Mouse (Mus musculus): ENCODE results near the gene Gm5269.
A peak's percentile ranks its signal among the peaks of the same experiment; 100 is the strongest.

The Gm5269 gene

DNA sequence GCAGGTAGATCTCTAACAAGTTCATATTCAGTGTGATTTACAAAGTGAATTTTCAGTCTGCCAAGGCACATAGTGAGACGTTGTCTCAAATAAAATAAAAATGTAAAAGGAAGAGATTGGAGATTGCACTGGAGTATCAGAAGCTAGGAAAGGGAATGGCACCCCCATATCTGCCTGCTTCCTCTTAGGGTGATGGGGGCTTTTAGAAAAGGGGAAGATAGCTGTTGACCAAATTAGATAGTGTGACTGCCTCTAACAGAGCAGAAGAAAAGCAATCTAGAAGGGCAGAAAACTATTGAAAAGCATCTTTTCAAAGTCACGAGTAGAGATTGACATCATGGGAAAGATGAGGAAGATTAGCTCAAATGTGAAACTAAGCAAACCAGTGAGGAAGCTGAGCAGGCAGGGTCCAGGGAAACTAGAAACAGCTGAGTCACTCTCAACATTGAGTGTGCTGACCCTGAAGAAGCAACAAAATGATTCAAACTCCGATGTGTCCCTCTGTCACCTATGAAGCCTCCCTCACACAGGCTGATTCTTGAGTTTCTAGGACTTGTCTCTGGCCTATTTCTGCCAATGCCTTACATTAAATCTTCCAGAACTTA lies 8.7 kb downstream of the Gm5269 start:
- DNase-seq (ENCODE audit: low read depth, low spot score): no peak

- no peak for DNase-seq (ENCODE audit: low read depth, low spot score)
These were observed 12.6 kb downstream of the Gm5269 start for GRCm38 (mm10) chr1:45877463-45877862.

GRCm38 (mm10) chr1:45876450-45877198 lies 13.4 kb downstream of the Gm5269 start:
- no peak for DNase-seq (ENCODE audit: low read depth, low spot score)

DNA sequence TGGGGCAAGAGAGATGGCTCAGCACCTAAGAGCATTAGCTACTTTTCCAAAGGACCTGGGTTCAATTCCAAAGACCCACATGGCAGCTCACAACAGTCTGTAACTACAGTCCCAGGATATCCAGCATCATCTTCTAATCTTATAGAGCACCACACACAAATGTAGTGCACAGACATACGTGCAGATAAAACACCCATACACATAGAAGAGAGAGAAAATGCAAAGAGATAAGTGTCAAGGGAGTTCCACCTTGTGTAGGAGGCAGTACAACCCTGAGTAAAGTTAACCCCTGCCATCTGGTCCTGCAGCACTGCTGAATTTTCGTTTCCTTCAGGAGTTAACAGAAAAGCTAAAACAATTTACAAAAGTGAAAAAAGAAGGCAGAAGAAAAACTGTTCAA lies 14.4 kb downstream of the Gm5269 start:
- no peak for DNase-seq (ENCODE audit: low read depth, low spot score)

DNA sequence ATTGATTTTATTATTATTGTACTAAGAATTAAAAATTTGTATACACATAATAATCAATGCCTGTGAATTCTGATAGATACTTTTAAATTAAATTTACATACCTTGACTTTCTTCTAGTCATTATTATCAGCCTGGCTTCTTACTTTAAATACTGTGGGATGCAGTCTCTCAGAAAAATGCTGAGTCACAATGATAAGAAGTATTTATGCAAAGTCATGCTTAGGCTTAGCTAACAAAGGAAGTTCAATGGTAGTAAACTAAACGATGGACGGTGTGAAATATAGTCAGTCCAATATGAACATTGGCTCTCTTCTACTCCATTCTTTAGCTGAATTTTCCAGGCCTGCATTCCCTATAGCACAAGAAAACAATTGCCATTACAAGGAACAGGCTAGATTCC lies 16.8 kb downstream of the Gm5269 start:
- no peak for DNase-seq (ENCODE audit: low read depth, low spot score)

- no peak for DNase-seq (ENCODE audit: low read depth, low spot score)
These were observed 21.5 kb downstream of the Gm5269 start for GRCm38 (mm10) chr1:45868479-45869137.

DNA sequence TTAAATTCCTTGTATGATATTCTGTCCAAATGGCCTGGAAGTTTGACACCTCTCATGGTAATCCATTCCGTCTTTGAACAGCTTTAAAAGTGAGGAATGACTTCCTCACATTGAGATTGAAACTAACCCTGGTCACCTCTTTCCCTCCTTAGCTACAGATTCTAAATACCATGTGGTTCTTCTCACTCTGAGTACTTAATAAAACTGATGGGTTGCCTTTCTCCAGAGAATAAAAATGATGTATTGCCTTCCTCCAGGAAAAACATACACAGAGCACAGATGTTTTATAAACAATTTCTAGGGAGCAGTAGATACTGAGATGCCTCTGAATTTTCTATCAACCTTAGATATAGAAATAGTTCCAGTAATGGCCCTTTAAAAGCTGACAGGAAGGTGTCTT lies 22.0 kb downstream of the Gm5269 start:
- DNase-seq (ENCODE audit: low read depth, low spot score): no peak

DNA sequence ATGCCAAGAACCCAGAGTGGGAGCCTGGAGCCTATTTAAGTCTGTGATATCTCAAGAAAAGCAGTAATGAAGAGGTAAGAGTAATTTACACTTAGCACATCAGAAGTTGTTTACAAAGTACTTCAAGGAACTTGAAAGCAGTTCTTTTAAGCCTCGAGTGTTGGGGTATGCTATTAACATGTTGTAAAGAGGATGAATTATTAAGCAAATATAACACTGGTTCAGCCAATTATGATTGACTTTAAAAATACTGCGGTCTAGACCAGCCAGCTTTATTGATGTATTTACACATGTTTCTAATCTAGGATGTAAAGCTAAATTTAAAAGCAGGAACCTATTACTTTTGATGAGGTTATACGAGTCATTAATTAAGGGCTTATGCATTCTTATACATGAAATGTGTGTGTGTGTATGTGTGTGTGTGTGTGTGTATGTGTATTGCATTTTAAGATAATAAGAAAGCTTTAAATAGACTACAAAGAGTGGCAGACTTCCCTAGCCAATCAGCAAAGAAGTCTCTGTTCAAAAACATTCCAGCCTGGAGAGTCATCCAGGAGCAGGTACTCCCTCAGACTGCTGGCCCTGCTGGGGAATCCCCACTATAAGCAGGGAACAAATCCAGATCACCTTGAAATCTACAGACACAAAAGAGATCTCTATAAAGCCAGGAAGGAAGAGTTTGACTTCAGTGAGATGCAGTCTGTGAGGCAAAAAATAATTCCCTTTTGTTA lies 23.6 kb downstream of the Gm5269 start:
- no peak for DNase-seq (ENCODE audit: low read depth, low spot score)

DNA sequence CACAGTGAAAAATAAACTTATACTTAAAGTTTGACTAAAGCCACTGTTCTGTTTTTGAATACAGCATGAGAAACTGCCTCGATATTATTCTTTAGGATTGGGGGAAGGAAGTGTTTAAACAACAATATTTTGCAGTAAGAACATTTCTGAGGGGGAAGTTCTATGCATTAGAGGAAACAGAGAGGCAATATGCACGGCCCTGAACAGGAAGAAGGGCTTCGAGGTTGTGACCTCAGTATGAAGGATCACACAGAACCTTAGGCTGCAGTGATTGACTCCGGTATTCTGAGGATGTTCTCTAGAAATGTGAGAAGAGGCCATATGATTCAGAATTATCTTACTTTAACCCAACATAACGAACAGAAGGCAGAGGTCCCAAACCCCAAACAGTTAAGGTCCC lies 24.3 kb downstream of the Gm5269 start:
- no peak for DNase-seq (ENCODE audit: low read depth, low spot score)

GRCm38 (mm10) chr1:45865316-45865715 lies 24.8 kb downstream of the Gm5269 start:
- DNase-seq (ENCODE audit: low read depth, low spot score): no peak

- DNase-seq (ENCODE audit: low read depth, low spot score): no peak
These were observed 25.5 kb downstream of the Gm5269 start for GRCm38 (mm10) chr1:45864564-45865014.

- DNase-seq (ENCODE audit: low read depth, low spot score): no peak
These were observed 26.4 kb downstream of the Gm5269 start for GRCm38 (mm10) chr1:45863641-45864040.

DNA sequence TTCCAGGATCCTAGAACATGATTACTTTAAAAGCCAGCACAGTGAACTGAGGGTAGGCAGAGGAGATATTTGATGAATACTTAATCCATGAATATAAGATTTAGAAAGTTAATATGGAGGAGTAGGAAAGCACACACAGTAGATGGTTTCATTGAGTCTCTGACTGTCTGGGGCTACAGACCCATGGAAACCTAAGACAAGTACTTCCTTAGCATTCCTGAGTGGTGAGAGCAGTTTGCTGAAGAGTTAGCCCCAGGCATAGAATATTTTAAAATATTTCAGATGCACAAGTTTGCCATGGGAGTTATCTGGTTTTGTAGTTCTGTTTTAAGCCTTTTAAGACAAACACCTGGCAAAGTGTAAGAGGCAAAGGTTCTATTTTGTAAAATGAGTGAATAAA lies 28.9 kb downstream of the Gm5269 start:
- DNase-seq (ENCODE audit: low read depth, low spot score): no peak

GRCm38 (mm10) chr1:45860349-45860748 lies 29.7 kb downstream of the Gm5269 start:
- peak; percentile 21 for DNase-seq (ENCODE audit: low read depth, low spot score)

DNA sequence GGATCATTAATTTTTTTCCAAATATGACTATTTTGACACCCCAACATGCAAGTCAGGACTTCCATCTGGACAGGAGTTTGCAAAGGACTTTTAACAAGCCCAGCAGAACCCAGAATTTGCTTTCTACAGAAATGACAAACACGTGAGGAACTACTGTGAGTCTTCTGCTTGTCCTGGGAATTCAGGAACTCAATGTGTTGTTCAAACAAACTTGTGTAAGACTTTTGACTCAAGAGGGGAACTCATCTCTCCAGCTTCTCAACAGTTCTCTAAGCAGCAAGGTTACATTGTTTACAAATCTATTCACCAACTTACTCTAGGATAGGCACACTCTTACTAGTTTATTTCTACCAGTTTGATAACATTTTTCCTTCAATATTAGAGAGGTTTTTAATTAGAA lies 32.0 kb downstream of the Gm5269 start:
- DNase-seq (ENCODE audit: low read depth, low spot score): no peak

DNA sequence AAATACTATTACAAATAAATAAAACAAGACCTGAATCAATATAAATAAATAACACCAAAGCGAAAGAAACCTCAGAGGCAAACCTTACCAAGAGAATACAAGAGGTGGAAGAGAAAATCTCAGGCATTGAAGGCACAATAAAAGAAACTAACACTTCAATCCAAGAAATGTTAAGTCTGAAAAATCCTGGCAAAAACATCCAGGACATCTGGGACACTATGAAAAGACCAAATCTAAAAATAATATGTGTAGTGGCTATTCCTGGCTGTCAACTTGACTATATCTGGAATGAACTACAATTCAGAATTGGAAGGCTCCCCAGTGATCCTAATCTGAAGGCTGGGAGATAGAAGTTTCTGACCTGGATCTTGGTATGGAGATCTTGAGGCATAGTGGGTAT lies 44.6 kb downstream of the Gm5269 start:
- peak; percentile 28 for DNase-seq (ENCODE audit: low read depth, low spot score)

Data from brain, adult 2 months (tissue).